Mouse (Mus musculus): ENCODE measurements around the gene Plekho1. TPM values are rescaled to one million over a fixed set of nuclear protein-coding genes. Genes with fewer than 3 reads are reported as not detected.
"Not testable (repeated sequence)": the region's sequence is repeated elsewhere in the genome, so short reads cannot be mapped to it uniquely, and the experiment has no call there.

The Plekho1 gene
- polyA plus RNA-seq, 2 experiments = 3.6 to 9.0 TPM

GRCm38 (mm10) chr3:95959082-95959481 is 36.7 kb downstream of the Plekho1 start:
- Histone ChIP-seq H3K27ac (no peak overlapping the region), H3K9ac (replicated peaks) (no peak overlapping the region), H3K4me2 (ENCODE audit: low read depth) (no peak overlapping the region), H3K9me3 (ENCODE audit: control insufficient read depth, low read length) (no peaks in the 10 kb centered on the region), H3K4me1 (replicated peaks; ENCODE audit: control insufficient read depth in 2 of 2, insufficient read depth in 2 of 2, low read length in 1 of 2) (peaks cover 6 to 10% of the 10 kb centered on the region in 2 experiments), H3K36me3 (replicated peaks; ENCODE audit: control insufficient read depth, insufficient read depth, low read depth) (no peaks in the 10 kb centered on the region), H3K4me3 (ENCODE audit: insufficient read depth in 1 of 2, low read depth in 2 of 2, low read length in 2 of 2) (no peak overlapping the region), H3K27me3 (ENCODE audit: control insufficient read depth, insufficient read depth, low read length) (no peaks in the 10 kb centered on the region)
- 56% methylated on average over 5 of the region's 5 CpGs for WGBS (ENCODE audit: insufficient replicate concordance)
- TF ChIP-seq EP300 (IDR thresholded peaks at IDR 0.05; ENCODE audit: low read depth) (no peak), CTCF (IDR thresholded peaks at IDR 0.05; ENCODE audit: low read depth) (peak; percentile 75)
- DNase-seq (ENCODE audit: low read depth in 3 of 3, low spot score in 3 of 3) = peak; percentile 28 to 42 (median 31)
- no peak for ATAC-seq (ENCODE audit: insufficient read depth)

GRCm38 (mm10) chr3:95957359-95958148 is 38.2 kb downstream of the Plekho1 start:
- Histone ChIP-seq H3K4me3 (ENCODE audit: insufficient read depth in 1 of 2, low read depth in 2 of 2, low read length in 2 of 2) (no peak overlapping the region), H3K27ac (no peak overlapping the region), H3K9ac (replicated peaks) (no peak overlapping the region), H3K9me3 (ENCODE audit: control insufficient read depth, low read length) (no peaks in the 10 kb centered on the region), H3K4me1 (replicated peaks; ENCODE audit: control insufficient read depth in 2 of 2, insufficient read depth in 2 of 2, low read length in 1 of 2) (peaks cover 6 to 10% of the 10 kb centered on the region in 2 experiments), H3K4me2 (ENCODE audit: low read depth) (no peak overlapping the region), H3K36me3 (replicated peaks; ENCODE audit: control insufficient read depth, insufficient read depth, low read depth) (no peaks in the 10 kb centered on the region), H3K27me3 (ENCODE audit: control insufficient read depth, insufficient read depth, low read length) (no peaks in the 10 kb centered on the region)
- no peak for ATAC-seq (ENCODE audit: insufficient read depth)
- TF ChIP-seq CTCF (IDR thresholded peaks at IDR 0.05; ENCODE audit: low read depth) (no peak), EP300 (IDR thresholded peaks at IDR 0.05; ENCODE audit: low read depth) (no peak)
- DNase-seq (ENCODE audit: low read depth in 3 of 3, low spot score in 3 of 3) = no peak
- WGBS (ENCODE audit: insufficient replicate concordance) = 32% methylated on average over 8 of the region's 8 CpGs

- Histone ChIP-seq H3K36me3 (replicated peaks; ENCODE audit: control insufficient read depth, insufficient read depth, low read depth) (no peaks in the 10 kb centered on the region), H3K4me2 (ENCODE audit: low read depth) (no peak overlapping the region), H3K4me3 (ENCODE audit: insufficient read depth in 1 of 2, low read depth in 2 of 2, low read length in 2 of 2) (no peak overlapping the region), H3K27ac (no peak overlapping the region), H3K9me3 (ENCODE audit: control insufficient read depth, low read length) (no peaks in the 10 kb centered on the region), H3K9ac (replicated peaks) (no peak overlapping the region), H3K27me3 (ENCODE audit: control insufficient read depth, insufficient read depth, low read length) (no peaks in the 10 kb centered on the region), H3K4me1 (replicated peaks; ENCODE audit: control insufficient read depth in 2 of 2, insufficient read depth in 2 of 2, low read length in 1 of 2) (peaks cover 6 to 17% of the 10 kb centered on the region in 2 experiments)
- 79% methylated on average over 5 of the region's 5 CpGs for WGBS (ENCODE audit: insufficient replicate concordance)
- no peak for ATAC-seq (ENCODE audit: insufficient read depth)
- TF ChIP-seq EP300 (IDR thresholded peaks at IDR 0.05; ENCODE audit: low read depth) = no peak
- TF ChIP-seq CTCF (IDR thresholded peaks at IDR 0.05; ENCODE audit: low read depth) = no peak
- no peak for DNase-seq (ENCODE audit: low read depth in 3 of 3, low spot score in 3 of 3)
Measured at GRCm38 (mm10) chr3:95955318-95955717, 40.5 kb downstream of the Plekho1 start.

DNA sequence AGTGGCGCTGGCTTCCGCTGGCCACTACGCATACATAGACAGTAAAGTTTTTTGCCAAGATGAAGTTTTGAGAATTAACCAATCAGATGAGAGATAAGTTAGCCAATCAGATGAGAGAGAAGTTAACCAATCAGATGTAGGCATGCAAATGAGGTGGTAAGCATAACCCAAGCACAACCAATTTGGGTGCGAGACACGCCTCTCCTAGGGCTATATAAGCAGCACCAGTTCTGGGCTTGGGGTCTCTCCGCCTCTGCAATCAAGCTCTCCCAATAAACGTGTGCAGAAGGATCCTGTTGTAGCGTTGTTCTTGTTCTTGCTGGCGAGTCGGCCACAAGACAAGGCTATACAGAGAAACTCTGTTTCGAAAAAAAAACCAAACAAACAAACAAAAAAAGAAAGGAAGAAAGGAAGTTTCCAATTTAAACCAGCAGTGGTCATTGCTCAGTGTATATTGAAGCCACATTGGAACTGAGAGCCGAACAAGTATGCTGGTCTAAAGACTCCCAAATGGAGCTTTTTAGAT is 41.1 kb downstream of the Plekho1 start:
- H3K4me1 ChIP-seq (replicated peaks; ENCODE audit: control insufficient read depth in 2 of 2, insufficient read depth in 2 of 2, low read length in 1 of 2) = peaks cover 6 to 17% of the 10 kb centered on the region in 2 experiments
- H3K9me3 ChIP-seq (ENCODE audit: control insufficient read depth, low read length); H3K27ac ChIP-seq; H3K36me3 ChIP-seq (replicated peaks; ENCODE audit: control insufficient read depth, insufficient read depth, low read depth); H3K4me3 ChIP-seq (ENCODE audit: insufficient read depth in 1 of 2, low read depth in 2 of 2, low read length in 2 of 2); DNase-seq (ENCODE audit: low read depth in 3 of 3, low spot score in 3 of 3); H3K4me2 ChIP-seq (ENCODE audit: low read depth); ATAC-seq (ENCODE audit: insufficient read depth); H3K9ac ChIP-seq (replicated peaks); H3K27me3 ChIP-seq (ENCODE audit: control insufficient read depth, insufficient read depth, low read length): not testable (repeated sequence)
- WGBS (ENCODE audit: insufficient replicate concordance) = 83% methylated on average over 12 of the region's 12 CpGs

DNA sequence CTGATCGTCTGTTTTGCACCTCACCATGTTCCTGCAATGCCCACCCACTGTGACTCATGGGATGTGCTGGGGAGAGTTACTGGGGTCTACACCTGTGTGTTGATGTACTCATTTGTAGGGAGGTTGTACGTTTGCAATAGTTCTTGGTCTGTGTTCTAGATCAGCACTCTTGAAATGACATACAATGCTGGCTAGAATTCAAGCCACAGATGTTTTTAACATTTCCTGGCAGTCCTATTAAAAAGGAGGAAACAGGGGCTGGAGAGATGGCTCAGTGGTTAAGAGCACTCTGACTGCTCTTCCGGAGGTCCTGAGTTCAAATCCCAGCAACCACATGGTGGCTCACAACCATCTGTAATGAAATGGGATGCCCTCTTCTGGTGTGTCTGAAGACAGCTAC is 42.3 kb downstream of the Plekho1 start:
- peaks cover 8 to 23% of the 10 kb centered on the region in 2 experiments for H3K4me1 ChIP-seq (replicated peaks; ENCODE audit: control insufficient read depth in 2 of 2, insufficient read depth in 2 of 2, low read length in 1 of 2)
- 55% methylated on average over 3 of the region's 3 CpGs for WGBS (ENCODE audit: insufficient replicate concordance)
- no peaks in the 10 kb centered on the region for H3K36me3 ChIP-seq (replicated peaks; ENCODE audit: control insufficient read depth, insufficient read depth, low read depth)
- ATAC-seq (ENCODE audit: insufficient read depth) (no peak), DNase-seq (ENCODE audit: low read depth in 3 of 3, low spot score in 3 of 3) (no peak)
- H3K27me3 ChIP-seq (ENCODE audit: control insufficient read depth, insufficient read depth, low read length) = no peaks in the 10 kb centered on the region
- H3K27ac ChIP-seq = no peak overlapping the region
- H3K4me3 ChIP-seq (ENCODE audit: insufficient read depth in 1 of 2, low read depth in 2 of 2, low read length in 2 of 2) = no peak overlapping the region
- no peak overlapping the region for H3K4me2 ChIP-seq (ENCODE audit: low read depth)
- no peaks in the 10 kb centered on the region for H3K9me3 ChIP-seq (ENCODE audit: control insufficient read depth, low read length)
- TF ChIP-seq EP300 (IDR thresholded peaks at IDR 0.05; ENCODE audit: low read depth) (no peak), CTCF (IDR thresholded peaks at IDR 0.05; ENCODE audit: low read depth) (no peak)
- no peak overlapping the region for H3K9ac ChIP-seq (replicated peaks)

Measured in liver, embryonic 14.5 days (tissue).